Mouse (Mus musculus) megakaryocyte, embryonic 14.5 days (primary cell): ENCODE measurements around the gene Memo1.

Experiments used
- FLI1 ChIP-seq: IDR thresholded peaks from 2 replicates; pipeline ENCODE4 v1.6.1; 2012; ENCODE audit warnings: low read length, inconsistent platforms, mixed read lengths
- GATA1 ChIP-seq: IDR thresholded peaks from 3 replicates; pipeline ENCODE4 v1.6.1; 2012; ENCODE audit warnings: mixed read lengths, low read length, inconsistent platforms, borderline replicate concordance

- no peak for TF ChIP-seq GATA1
- no peak for TF ChIP-seq FLI1
Measured at GRCm38 (mm10) chr17:74291640-74292361, 3.5 kb downstream of the Memo1 start.
